In genomic region chr2:118259746-118260145, GRCm38 (mm10) we compare ENCODE assay signal across 23 mouse cellular contexts. TPM values are rescaled to one million over a fixed set of nuclear protein-coding genes. Genes with fewer than 3 reads are reported as not detected.
DNase-seq lines count a peak whose midpoint lies in the region; ATAC-seq and TF ChIP-seq lines count a peak whose summit lies in the region.
"Had no signal": no experiment of that assay in that cellular context is flagged by ENCODE, and none has a peak within 500 bp of the region (broad histone marks: within the 10 kb centered on the region; RNA-seq: fewer than 3 reads in every experiment).

No protein-coding gene starts in this region.

- no peak for TF ChIP-seq CTCF in bone marrow macrophage, adult 2 months (IDR thresholded peaks at IDR 0.05; ENCODE audit: low read depth, low read length)

- H3K4me1 ChIP-seq in bone marrow macrophage, adult 2 months (ENCODE audit: control insufficient read depth, insufficient read depth, low read length) = peaks cover 28% of the 10 kb centered on the region
- H3K4me1 ChIP-seq: heart, embryonic 13.5 days had no signal

- peak overlapping the region; percentile 68 for H3K27ac ChIP-seq in bone marrow macrophage, adult 2 months (ENCODE audit: insufficient read depth, low read depth, low read length)
- H3K27ac ChIP-seq: embryonic facial prominence, embryonic 15.5 days; forebrain, embryonic 10.5 days; gastrocnemius, adult 2 months; heart, embryonic 13.5 days; hindbrain, embryonic 12.5 days had no signal

- DNase-seq in 416B (ENCODE audit: low read depth) (peak; percentile 23), A20 (ENCODE audit: low read depth, low spot score) (peak; percentile 72)
- DNase-seq in kidney, adult 8-10 months = no peak
- DNase-seq in layer of hippocampus, postnatal 36 days = no peak
- DNase-seq: adrenal gland, postnatal 14 days; cerebellum, adult 18-20 months; cerebellum, postnatal 10 days; embryo, embryonic 11 days; gastrocnemius, adult 2 months; gastrocnemius, postnatal 25 days; heart, adult 11 months; heart, postnatal 36 days had no signal

- peak; percentile 47 for ATAC-seq in megakaryocyte, adult 5-6 weeks (ENCODE audit: poor library complexity, severe bottlenecking)
- ATAC-seq in activated CD4-positive, CD25-positive, alpha-beta regulatory T cell, adult 4 months = no peak
- ATAC-seq: forebrain, embryonic 14.5 days; hindbrain, embryonic 16.5 days; inflammation-experienced regulatory T-cells, adult 6 months had no signal

- TF ChIP-seq POLR2A in bone marrow macrophage, adult 2 months (IDR thresholded peaks at IDR 0.05; ENCODE audit: borderline replicate concordance, low read depth, low read length) = no peak

- H3K4me3 ChIP-seq in bone marrow macrophage, adult 2 months (ENCODE audit: insufficient read depth, low read length) = peak overlapping the region; percentile 41
- H3K4me3 ChIP-seq: embryonic facial prominence, embryonic 15.5 days; erythroblast, embryonic 14.5 days; forebrain, embryonic 10.5 days; gastrocnemius, adult 2 months; heart, embryonic 13.5 days; hindbrain, embryonic 12.5 days had no signal

RNA-seq across cellular contexts. Expression of gene Fsip1, which starts 3.0 kb away (rescaled TPM):
- 0.58 and 1.1 TPM in 2 replicates for polyA plus RNA-seq in bone marrow macrophage, adult 2 months (2012; ENCODE audit: insufficient read depth, insufficient read length, missing spikeins)
- not detected in 2 replicates for total RNA-seq in megakaryocyte, adult 5-6 weeks (2015)
- 0.07 TPM in 1 of 2 replicates, not detected in the other for total RNA-seq in megakaryocyte, adult 5-6 weeks (2017)
- not detected for polyA plus RNA-seq in activated CD4-positive, CD25-positive, alpha-beta regulatory T cell, adult 4 months (2017; shearing (Covaris generic))
- under 1 TPM; 0.52 to 0.88 TPM for total RNA-seq in layer of hippocampus, postnatal 36 days (2021)
- total RNA-seq: gastrocnemius, adult 2 months; gastrocnemius, postnatal 25 days; heart, postnatal 36 days had no signal
- polyA plus RNA-seq: erythroblast, embryonic 14.5 days; heart, embryonic 13.5 days; inflammation-experienced regulatory T-cells, adult 6 months had no signal

Comparison
In these comparisons a context has a peak if more than half of its experiments do, and no peak if none do; other contexts are left out.
1. DNase-seq: peak in 416B (single experiment) and A20 (single experiment); none in kidney, adult 8-10 months (0 of 2) and layer of hippocampus, postnatal 36 days (0 of 2).